Mouse (Mus musculus): Measurements from ENCODE around the gene Sh3bp2.

Gene Sh3bp2

DNA sequence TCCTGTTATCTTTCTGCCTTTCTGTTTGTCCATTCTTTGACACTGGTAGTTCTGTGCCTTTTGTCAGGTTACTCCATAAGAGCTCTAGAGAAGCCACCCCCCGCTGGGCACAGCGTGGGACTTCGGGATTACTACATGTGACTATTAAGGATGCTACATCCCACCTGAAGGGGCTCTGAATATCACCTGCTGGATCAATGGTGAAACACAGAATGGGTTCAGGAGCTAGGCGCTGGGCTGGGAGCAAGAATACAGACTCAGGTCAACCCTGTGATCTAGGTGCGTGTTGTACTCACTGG lies 788 bp downstream of the Sh3bp2 start:
- DNase-seq (ENCODE audit: low spot score), result no peak

DNA sequence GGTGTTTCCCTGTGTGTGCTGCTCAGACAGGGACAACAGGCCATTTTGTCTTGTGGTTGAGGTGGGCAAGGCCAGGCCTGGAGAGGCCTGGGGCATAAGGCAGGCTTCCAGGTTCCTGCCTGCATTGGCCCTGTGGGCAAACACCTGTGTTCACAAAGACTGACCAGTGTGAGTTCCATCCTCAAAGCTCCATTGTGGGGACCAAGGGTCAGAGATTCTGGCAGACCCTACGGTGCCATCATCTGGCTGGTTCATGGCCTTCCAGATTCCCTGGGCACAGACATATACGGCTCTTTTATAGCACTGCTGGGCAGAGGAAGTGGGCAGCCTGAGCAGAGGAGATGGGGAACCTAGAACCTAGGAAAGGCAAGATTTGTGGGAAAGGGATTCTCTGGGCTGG lies 1.7 kb downstream of the Sh3bp2 start:
- no peak for DNase-seq (ENCODE audit: low spot score)

DNA sequence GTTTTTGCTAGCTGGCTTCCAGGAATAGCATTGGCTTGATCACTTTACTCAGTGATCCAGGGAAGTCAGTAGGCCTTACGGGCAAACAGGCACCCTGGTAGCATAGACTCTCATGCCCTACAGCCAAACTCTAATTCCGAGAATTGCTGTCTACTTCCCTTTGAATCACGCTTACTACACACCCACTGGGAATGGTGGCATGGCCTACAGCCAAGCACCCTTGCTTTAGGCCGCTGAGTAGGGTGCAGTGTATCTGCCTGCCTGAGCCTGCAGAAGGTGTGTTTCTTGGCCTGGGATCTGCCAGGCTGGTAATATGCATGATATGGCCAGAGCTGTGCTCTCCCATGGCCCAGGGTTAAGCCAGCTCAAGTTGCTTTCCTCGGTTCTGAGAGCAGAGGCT lies 3.1 kb downstream of the Sh3bp2 start:
- no peak for DNase-seq (ENCODE audit: low spot score)

DNA sequence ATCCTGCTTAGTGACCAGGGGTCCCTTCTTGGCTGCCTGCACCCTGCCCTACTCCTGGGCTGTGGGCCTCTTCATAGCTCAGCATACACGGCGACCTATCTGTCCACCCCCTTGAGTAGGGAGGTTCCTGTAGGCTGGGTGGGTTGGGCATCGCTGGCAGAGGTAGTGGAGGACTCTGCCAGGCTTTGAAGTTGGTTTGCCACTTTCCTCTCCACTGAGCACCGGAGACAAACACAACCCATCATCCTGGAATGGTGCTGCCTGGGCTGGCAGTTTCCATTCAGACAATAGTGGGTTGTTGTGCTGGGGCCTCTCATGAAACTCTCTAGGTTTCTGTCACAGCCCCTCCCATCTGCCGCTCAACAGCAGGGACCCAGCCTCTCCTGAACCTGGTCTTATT lies 4.5 kb downstream of the Sh3bp2 start:
- no peak for DNase-seq (ENCODE audit: low spot score)

DNA sequence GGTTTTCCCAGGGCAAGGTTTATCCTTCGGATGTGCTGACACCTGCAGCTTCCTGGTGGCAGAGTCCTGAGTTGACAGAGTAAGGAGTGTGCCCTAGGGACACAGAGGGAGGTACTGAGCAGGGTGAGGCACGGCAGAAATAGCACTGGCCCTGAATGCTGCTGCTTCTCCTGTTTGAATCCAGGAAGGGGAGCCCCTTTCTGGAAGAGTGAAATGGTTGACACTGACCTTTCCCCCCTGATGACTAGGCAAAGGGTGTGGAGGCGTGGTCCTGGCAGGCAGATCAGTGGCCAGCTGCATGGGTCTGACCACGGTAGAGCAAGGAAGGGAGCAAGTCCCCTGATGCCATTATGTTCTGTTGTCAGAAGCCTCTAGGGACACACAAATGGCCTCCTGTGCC lies 5.0 kb downstream of the Sh3bp2 start:
- DNase-seq (ENCODE audit: low spot score), result no peak

DNA sequence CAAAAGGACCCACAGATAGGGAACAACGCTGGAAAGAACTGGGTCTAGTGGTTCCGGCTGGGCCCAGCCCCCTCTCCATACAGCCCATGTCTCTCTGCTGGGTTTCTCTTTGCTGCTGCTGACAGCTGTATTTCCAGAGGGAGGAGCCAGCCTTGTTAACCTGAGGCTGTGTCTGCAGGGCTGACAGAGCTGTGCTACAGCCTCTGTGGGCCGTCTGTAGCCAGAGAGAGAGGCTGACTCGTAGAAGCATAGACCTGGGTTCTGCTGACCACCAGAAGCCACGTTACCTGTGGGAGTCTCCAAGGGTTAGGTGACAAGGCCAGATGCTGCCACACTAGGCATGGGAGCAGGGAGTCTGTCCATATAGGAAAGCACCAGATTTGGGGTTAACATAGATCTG lies 7.4 kb downstream of the Sh3bp2 start:
- DNase-seq (ENCODE audit: low spot score), result no peak

DNA sequence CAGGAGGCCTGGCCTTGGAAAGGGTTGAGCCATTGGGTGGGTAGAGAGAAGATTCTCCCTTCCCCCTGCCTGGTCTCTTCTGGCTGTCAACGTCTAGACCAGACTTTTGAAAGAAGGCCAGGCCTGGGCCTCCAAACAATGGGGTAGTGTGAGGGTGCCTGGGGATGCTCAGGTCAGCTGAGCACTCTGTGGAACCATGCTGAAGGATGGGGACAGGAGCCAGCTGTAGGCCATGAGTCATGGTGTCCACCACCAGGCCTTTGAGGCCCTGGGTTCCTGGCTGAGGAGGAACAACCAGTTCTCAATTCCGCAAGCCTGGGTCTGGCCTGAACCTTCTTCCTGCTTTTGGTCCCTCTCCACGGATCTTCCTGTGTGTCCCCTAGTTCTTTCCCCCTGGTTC lies 8.2 kb downstream of the Sh3bp2 start:
- no peak for DNase-seq (ENCODE audit: low spot score)

DNA sequence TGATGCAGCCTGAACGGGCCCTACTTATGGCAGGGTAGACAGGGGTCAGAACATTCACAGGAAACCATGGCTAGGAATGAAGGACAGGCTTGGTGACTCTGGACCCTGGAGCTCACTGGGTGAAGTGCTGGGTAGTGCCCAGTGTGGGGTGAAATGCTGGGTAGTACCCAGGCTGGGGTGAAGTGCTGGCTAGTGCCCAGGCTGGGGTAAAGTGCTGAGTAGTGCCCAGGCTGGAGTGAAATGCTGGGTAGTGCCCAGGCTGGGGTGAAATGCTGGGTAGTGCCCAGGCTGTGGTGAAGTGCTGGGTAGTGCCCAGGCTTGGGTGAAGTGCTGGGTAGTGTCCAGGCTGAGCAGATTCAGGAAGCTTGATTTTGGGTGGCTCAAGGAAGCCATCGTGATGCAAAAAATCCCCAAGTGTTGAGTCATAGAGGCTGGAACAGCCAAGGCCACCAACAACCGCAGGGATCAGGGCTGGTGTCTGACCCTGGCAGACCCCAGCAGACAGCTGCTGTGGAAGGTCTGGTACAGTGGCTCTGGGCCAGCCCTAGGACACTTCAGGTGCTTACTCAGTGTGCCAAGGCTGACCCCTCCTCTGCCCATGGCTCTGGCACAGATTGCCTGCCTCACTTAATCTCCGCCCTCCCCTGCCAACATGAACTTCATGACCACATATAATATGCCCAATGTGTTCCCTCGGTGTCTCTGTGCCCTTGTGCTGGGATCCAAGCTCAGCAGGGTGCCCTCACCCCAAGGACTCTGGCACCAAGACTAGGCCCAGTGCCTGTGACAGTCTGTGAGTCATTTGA lies 9.3 kb downstream of the Sh3bp2 start:
- DNase-seq (ENCODE audit: low spot score), result no peak

DNA sequence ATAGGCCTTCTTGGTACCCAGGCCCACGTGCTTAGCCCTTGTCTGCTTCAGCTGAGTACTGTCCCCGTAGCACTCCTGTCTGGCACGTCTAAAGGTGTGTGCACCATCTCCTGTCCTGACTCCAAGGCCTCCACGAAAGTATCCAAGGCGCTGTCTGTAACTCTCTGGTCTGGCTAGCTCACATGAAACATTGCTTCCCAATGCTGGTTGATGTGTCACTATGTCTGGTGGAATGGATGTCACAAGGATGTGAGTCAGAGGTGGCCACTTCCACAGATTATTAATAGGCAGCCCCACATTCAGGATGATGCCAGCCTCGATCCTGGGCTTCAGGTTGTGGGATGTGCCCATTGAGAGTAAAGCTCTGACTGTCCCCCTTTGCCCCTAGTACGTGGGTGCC lies 10.2 kb downstream of the Sh3bp2 start:
- DNase-seq (ENCODE audit: low spot score), result no peak

DNA sequence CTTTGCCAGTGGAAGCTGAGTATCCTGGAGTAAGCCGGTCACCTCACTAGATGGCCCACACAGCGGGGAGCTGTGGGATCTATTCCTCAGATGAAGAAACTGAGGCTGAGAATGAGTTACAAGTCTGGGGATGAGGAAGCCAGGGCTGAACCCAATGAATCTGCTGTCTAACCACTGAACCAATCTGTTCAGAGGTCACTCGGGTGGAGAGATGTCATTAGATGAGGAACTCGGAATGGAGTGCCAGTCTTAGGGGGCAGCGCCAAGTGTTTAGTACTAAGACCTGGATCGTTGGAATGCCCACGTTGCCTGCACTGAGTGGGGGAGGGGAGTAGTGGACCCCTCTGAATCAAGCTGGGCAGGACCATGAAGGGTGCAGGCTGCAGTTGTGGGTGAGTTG lies 12.4 kb downstream of the Sh3bp2 start:
- no peak for DNase-seq (ENCODE audit: low spot score)

DNA sequence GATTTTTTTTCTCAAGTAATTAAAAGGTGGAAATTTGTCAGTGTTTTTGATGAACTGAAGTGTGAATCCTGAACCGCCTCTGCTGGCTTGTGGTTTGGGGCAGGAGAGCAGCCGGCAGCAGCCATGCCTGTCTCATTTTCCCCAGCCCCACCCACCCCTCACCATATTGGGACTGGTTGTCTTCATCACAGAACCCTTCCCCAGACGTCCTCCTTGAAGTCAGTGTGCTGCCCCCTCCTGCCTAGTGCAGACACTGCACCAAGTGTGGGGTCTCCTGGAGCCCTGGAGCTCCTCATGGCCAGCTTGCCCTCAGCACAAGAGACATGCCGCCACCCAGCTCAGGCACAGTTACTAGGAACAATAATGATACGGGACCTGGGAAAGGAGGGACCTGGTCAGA lies 12.9 kb downstream of the Sh3bp2 start:
- DNase-seq (ENCODE audit: low spot score), result no peak

DNA sequence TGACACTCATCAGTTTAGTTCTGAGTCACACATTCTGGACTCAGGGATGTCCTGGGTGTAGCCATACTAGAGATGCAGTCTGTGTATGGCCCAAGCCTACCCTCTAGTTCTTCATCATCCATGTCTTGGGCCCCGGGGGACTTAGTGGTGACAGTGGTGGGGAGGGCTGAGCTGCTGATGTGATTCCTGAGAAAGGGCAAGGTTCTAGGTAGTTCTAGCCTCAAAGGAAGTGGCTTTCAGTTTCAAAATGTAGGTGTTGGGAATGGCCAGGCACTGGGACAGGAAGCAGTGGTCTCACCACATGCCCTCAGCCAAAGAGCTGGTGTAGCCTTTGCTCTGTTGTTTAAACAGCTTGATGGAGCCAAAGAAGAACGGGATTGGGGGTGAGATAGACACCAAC lies 13.5 kb downstream of the Sh3bp2 start:
- no peak for DNase-seq (ENCODE audit: low spot score)

DNA sequence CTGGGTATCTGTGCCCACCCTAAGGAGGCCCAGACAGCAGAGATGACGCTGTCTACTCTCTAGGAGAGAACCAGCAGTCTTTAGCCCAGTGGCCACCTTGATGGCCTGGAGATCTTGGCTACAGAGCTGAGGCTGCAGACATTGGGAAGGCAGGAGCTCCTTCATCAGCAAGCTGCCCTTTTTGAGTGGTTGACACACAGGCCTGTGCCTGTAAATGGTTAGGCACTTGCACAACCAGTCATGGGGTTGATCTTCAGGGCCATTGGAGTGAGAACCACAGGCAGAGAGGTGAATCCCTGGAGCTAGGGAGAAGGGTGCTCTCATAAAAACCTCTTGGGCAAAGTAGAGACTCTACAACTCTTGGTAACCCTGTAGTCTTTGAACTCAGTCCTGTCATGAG lies 16.5 kb downstream of the Sh3bp2 start:
- no peak for DNase-seq (ENCODE audit: low spot score)

DNA sequence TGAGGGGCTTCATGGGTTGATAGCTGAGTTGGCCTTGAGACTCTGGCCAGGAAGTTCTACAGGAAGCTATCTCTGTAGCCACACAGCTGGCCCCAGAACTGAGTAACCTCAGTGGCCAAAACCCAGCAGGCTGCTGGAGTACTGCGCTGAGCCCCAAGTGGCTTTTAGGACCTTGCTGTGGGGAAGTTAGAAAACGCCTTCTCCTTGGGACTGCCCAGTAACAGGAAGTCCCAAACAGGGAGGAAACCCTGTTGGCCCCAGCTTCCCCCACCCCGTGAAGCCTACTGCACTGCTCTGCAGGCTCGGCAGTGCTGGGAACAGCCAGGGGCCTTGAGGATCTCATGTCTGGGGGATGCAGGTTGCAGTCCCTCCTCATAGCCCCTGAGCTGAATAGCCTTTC lies 17.5 kb downstream of the Sh3bp2 start:
- no peak for DNase-seq (ENCODE audit: low spot score)

DNA sequence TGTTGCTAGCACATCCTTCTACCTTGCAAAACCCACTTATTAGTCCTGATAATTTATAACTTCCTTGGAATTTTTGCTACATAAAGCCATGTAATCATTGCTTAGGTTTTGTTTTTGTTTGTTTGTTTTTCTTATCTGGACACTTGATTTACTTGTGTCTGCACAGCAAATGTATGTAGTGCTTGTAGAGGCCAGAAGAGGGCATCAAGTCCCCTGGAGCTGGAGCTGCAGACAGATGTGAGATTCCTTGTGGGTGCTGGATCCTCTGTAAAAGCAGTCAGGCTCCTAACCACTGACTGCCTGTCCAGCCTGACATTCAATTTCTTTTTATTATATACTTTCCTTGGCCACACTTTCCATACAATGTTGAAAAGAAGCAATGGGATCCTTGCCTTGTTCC lies 21.8 kb downstream of the Sh3bp2 start:
- no peak for DNase-seq (ENCODE audit: low spot score)

DNA sequence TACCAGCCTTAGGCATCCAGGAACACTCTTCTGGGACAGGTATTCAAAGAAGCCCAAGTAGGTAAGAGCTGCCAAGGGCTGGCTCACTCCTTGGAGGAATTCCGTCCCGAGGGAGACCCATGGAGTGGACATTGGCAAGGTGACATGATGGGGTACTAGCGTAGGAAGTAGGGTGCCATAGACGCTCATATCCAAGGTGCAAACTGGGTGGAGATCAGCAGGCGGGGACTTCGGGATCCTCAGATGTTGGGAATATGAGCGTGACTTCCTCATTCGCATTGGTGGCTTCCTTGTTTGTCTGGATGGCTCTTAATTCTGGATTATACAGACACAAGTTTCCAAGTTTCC lies 23.5 kb downstream of the Sh3bp2 start:
- DNase-seq (ENCODE audit: low spot score), result no peak

DNA sequence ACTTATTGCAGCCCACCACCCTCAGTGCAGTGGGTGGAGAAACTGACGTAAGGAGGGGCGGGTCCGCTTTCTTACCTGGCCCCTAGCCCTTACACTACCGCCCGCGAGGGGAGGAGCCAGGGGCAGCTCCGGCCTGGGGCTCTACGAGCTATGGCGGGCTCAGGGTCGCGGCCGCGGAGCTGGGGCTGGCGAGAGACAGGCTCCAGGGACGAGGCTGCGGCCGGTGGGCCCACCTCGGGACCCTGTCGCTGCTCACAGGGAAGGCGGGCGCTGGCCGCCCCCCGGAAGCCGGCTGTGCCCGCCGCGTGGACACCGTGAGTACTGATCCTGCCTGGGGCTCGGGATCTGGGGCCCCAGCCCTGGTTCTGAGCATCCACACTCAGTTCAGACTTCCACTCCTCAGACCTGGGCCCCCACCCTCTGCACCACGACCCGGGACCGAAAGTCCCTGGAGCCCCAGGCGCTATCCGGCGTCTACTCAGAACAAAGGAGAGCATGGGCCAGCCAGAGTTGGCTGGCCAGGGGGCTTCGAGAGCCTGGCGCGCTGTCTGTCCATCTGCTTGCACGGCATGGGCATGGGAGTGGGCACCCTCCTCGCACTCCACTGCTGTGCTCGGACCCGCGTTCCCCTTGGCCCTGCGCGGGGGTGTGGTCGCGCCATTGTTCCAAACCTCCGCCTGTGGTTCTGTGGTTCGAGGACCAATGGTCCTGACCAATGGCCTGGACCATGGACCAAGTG lies 24.0 kb downstream of the Sh3bp2 start:
- peak; percentile 56 for DNase-seq (ENCODE audit: low spot score)

DNA sequence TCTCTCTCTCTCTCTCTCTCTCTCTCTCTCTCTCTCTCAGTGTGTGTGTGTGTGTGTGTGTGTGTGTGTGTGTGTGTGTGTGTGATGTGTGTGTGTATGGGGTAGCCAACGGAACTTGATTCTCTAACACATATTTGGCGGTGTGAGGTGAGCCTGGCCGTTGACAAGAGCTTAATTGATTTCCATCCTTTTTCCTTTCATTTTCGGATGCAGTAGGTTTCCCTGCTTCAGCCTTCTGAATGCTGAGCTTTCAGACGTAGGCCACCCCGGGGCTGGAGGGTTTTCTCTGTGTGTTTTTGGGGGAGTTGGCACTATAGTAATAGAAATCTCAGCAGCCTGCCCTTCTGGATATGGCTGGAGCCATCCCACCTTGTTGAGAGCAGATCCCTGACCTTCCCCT lies 24.6 kb downstream of the Sh3bp2 start:
- no peak for DNase-seq (ENCODE audit: low spot score)

DNA sequence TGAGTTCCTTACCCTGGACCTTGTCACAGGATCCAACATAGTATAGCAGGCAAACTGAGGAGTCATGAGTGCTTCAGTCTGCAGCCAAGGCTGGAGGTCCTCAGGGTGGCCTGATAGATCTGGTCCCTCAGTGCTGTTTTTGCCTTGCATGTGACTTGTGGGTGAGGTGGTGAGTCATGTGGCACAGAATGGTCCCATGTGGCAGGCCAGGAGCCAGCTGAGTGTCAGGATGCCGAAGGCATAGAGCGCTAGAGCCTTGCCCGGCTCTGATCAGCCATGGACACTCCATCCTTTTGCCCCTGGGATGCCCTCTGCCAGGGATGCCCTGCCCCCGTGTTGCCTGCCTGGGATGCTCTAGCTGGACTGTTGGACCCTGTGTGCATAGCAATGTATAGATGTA lies 26.2 kb downstream of the Sh3bp2 start:
- no peak for DNase-seq (ENCODE audit: low spot score)

DNA sequence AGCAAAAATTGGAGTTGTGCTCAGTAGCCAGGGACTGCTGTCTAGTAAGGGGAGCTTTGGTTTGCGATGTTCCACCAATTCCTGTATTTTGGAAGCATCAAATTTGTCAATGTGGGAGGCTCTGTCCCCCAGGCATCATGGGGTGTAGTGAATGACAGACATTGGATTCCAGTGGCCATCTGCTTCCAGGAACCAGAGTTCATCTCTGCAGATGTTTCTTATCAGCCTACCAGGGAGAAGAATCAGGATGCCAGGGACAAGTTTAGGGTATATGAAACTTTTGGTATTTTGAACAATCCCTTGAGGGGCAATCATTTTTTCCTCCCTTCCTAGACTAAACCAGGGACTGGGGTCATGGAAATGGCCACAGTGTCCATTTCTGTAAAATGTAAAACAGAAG lies 38.2 kb downstream of the Sh3bp2 start:
- DNase-seq (ENCODE audit: low spot score), result no peak

DNA sequence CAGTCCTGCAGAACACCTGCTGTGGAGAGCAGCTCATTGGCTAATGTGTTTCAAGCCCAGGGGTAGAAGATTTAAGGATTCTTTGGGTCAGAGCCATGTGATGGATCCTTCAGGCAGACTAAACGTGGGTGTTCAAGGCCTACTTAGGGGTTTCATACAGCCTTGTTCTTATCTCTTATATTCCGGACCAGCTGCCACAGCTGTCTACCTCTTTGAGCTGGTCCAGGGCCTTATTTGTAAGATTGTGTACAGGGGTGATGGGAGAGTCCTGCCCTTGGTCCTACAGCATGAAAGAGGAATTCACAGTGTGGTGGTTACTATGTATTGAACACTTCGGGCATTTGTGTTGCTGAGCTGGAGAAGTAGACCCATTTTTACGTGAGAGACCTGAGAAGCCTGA lies 38.7 kb downstream of the Sh3bp2 start:
- no peak for DNase-seq (ENCODE audit: low spot score)

DNA sequence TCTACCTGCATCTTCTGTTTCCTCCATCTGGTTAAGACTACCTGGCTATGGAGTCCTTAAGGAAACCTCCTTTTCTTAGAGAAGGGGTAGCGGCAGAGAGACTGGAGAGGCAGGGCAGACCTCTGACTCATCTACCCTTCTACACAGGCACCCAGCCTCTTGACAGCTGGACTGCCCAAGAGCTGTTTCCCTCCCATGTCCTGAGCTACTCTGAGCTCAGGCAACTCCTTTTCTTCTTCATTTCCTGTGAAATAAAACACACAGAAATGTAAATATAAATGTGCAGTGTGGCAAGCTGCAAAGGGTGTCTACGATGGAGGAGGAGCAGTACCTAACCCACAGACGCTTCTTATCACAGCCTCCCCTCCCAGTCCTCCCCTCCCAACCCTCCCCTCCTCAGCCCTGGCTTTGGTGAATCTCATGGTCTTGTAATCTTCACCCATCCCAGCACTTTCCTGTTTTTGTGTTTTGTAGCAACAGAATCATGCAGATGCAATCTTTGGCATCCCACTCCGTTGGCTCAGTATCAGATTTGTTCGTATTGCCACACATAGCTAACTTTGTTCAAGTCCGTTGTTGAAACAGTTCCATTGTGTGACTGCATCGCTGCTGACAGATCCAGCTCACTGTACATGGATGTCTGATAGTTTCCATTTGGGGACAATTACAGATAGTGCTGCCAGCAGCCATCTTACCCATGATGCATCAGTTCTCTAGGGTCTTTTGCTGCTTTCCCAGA lies 40.1 kb downstream of the Sh3bp2 start:
- peak; percentile 73 for DNase-seq (ENCODE audit: low spot score)

DNA sequence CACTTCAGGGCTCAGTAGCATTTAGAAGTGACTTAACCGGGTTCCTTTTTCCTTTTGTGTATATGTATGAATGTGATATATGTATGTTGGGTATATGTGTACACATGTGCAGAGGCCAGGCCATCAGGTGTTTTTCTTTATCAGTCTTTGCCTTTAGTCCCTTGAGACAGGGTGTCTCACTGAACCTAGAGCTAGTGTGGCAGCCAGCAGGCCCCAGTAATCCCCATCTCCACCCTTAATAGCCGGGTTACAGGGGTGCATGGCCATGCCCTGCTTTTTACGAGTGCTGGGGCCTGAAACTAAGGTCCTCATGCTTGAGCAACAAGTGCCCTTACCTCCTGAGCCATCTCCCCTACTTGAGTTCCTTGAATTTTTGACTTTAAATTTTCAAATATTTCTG lies 45.9 kb downstream of the Sh3bp2 start:
- no peak for DNase-seq (ENCODE audit: low spot score)

Data from testis, postnatal 14 days (tissue).